Mouse (Mus musculus): ENCODE measurements around the gene Spata13.

- TF ChIP-seq CTCF (IDR thresholded peaks at IDR 0.05; ENCODE audit: low read depth) (no peak), EP300 (IDR thresholded peaks at IDR 0.05; ENCODE audit: low read depth) (no peak)
Measured at GRCm38 (mm10) chr14:60777485-60777919, 143.7 kb downstream of the Spata13 start.
